Mouse (Mus musculus) limb, embryonic 12.5 days (tissue): ENCODE measurements around the gene Tfr2. TPM values are rescaled to one million over a fixed set of nuclear protein-coding genes. Genes with fewer than 3 reads are reported as not detected.

Source experiments
- ATAC-seq: fragments of 200-750 bp; cut with Nextera tagmentation; 2 replicates; pipeline ENCODE4 v1.8.0; 2017; ENCODE audit warnings: low read depth, moderate TSS enrichment; ENCODE audit not compliant: insufficient number of reproducible peaks, insufficient read depth, low FRiP score, low TSS enrichment
- H3K27ac ChIP-seq: fragments of 300-500 bp; sonication (generic); 2 replicates; pipeline ENCODE4 v1.5.1; 2016; ENCODE audit warnings: mild to moderate bottlenecking, moderate library complexity
- H3K27me3 ChIP-seq: fragments of 300-500 bp; sonication (generic); 2 replicates; pipeline ENCODE4 v1.6.1; 2016; ENCODE audit warnings: mild to moderate bottlenecking, moderate library complexity
- H3K36me3 ChIP-seq: fragments of 300-500 bp; sonication (generic); 2 replicates; pipeline ENCODE4 v1.6.1; 2016; ENCODE audit warnings: mild to moderate bottlenecking, moderate library complexity
- H3K4me1 ChIP-seq: fragments of 300-500 bp; sonication (generic); replicated peaks from 2 replicates; pipeline ENCODE4 v1.6.1; 2016
- H3K4me2 ChIP-seq: fragments of 300-500 bp; sonication (generic); 2 replicates; pipeline ENCODE4 v1.6.1; 2016; ENCODE audit warnings: mild to moderate bottlenecking, moderate library complexity
- H3K4me3 ChIP-seq: fragments of 300-500 bp; sonication (generic); replicated peaks from 2 replicates; pipeline ENCODE4 v1.5.1; 2016; ENCODE audit warnings: mild to moderate bottlenecking
- H3K9ac ChIP-seq: fragments of 300-500 bp; sonication (generic); replicated peaks from 2 replicates; pipeline ENCODE4 v1.6.1; 2016; ENCODE audit warnings: mild to moderate bottlenecking, moderate library complexity
- H3K9me3 ChIP-seq: fragments of 300-500 bp; sonication (generic); 2 replicates; pipeline ENCODE4 v1.6.1; 2016; ENCODE audit warnings: mild to moderate bottlenecking, moderate library complexity
- WGBS: fragments of 180-500 bp; shearing (Covaris S2); methylation state at CpG from one replicate; pipeline ENCODE4 v1.1.7; 2016; 5-methylcytosine and 5-hydroxymethylcytosine counted together
- polyA plus RNA-seq: library from polyadenylated mRNA; unstranded; fragments of >200 nt; fragmentation: Nextera tagmentation; extraction: Ambion mirVana; gene quantifications from 2 replicates; pipeline ENCODE4 v1.2.1, GENCODE M21; 2016

Tfr2 gene
- polyA plus RNA-seq, 1 experiment from 2014 or later = 0.68 TPM

DNA sequence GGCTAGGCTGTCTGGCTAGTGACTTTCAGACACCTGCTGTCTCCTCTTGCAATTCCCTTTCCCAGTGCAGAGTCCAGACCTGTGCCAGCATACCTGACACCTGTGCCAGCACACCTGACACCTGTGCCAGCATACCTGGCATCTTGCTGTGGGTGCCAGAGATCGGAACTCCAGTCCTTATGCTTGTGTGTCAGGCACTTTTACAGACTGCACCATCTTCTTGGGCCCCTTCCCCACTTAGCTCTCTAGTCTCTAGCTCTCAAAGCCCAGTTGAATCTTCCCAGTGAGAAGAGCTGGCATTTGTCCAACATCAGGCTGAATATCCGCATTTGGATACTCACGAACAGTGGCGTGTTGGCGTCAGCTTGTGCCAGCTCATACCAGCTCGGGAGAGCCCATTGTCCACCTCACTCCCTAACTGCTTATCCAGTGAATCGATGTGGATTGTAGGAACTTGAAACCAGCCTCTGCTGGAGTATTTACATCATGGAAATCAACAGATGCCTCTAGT lies 30.3 kb upstream of the Tfr2 start:
- Histone ChIP-seq H3K4me2 (no peak overlapping the region), H3K4me3 (no peak overlapping the region), H3K36me3 (no peaks in the 10 kb centered on the region), H3K27me3 (no peaks in the 10 kb centered on the region), H3K9me3 (no peaks in the 10 kb centered on the region), H3K27ac (no peak overlapping the region), H3K9ac (no peak overlapping the region), H3K4me1 (no peaks in the 10 kb centered on the region)
- 79% methylated on average over 7 of the region's 7 CpGs for WGBS
- ATAC-seq = no peak

DNA sequence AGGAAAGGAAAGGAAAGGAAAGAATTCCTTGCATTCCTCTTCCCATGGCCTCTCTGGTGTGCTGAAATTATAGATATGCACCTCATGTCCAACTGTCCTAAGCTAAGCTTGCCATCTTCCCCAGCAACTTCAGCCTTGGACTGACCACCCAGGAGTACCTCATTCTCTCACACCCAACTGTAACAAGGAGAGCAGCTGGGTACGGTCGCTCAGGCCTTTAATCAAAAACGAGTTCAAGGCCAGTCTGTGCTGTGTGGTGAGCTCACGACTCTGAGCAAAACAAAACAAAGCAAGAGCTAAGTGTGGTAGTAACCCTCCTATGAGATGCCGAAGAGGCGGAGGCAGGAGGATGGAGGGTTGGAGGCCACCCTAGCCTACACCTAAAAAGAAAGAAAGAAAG lies 28.6 kb upstream of the Tfr2 start:
- no peak for ATAC-seq
- no peak overlapping the region for H3K4me2 ChIP-seq
- WGBS = 73% methylated on average over 6 of the region's 6 CpGs
- H3K27me3 ChIP-seq = no peaks in the 10 kb centered on the region
- no peak overlapping the region for H3K4me3 ChIP-seq
- H3K9me3 ChIP-seq = no peaks in the 10 kb centered on the region
- H3K36me3 ChIP-seq = no peaks in the 10 kb centered on the region
- H3K9ac ChIP-seq = no peak overlapping the region
- H3K4me1 ChIP-seq = no peaks in the 10 kb centered on the region
- no peak overlapping the region for H3K27ac ChIP-seq

DNA sequence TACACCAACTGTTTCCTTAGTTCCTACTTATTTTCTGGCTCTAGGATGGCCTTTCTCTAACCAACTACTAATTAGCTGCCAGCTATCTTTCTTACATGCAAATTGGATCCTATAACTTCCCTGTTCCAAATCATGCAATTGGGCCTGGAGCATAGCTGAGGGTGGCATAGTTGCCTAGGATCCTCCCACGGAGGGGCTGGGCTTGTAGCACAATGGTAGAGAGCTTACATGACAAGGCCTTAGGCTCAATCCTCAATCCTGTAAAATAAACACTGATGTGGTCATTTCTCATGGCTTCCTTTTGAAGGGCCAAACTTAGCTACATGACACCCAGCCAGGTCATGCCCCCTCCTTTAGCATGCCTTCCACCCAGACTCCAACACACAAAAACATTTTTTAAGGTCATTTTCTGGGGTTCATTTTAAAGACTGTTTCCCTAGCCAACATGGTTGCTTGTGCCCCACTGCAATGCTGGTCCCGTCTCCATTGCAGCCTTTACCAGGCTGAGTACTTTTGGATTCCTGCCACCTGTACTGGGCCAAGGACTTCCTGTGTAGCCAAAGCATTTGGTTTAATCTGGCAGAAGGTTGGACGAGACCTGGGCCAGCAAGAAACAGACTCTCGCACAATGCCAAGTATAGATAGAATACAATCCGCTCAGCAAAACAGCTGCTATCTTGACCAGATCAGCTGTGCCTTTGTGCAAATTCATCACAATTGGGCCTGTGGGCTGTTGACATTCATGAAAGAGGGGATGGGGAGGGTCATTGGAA lies 27.7 kb upstream of the Tfr2 start:
- Histone ChIP-seq H3K4me2 (no peak overlapping the region), H3K27me3 (no peaks in the 10 kb centered on the region), H3K27ac (no peak overlapping the region), H3K9me3 (no peaks in the 10 kb centered on the region), H3K4me3 (no peak overlapping the region), H3K9ac (no peak overlapping the region), H3K36me3 (no peaks in the 10 kb centered on the region), H3K4me1 (no peaks in the 10 kb centered on the region)
- WGBS = 77% methylated on average over 5 of the region's 5 CpGs
- no peak for ATAC-seq

DNA sequence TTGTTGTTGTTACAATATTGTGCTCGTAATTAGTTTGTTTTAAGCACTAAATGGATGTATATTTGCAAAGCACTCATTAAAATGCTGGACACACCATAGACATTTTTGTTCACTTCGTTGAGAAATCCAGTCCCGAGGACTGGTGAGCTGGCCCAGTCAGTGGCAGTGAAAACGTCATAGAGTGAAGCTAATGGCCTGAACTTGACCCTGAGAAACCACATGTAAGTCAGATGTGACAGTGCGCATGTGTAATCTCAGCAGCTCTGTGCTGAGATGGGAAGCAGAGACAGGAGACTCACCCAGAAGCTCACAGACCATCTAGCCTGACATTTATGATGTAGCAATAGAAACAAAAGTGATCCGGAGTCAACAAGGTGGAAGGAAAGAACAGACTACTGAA lies 24.7 kb upstream of the Tfr2 start:
- Histone ChIP-seq H3K4me3 (no peak overlapping the region), H3K27ac (no peak overlapping the region), H3K9ac (no peak overlapping the region), H3K4me1 (no peaks in the 10 kb centered on the region), H3K27me3 (peaks cover 5% of the 10 kb centered on the region; the same call in 1 of the 2 replicates), H3K4me2 (no peak overlapping the region), H3K9me3 (no peaks in the 10 kb centered on the region), H3K36me3 (no peaks in the 10 kb centered on the region)
- WGBS = 61% methylated on average over 6 of the region's 6 CpGs
- ATAC-seq = no peak

DNA sequence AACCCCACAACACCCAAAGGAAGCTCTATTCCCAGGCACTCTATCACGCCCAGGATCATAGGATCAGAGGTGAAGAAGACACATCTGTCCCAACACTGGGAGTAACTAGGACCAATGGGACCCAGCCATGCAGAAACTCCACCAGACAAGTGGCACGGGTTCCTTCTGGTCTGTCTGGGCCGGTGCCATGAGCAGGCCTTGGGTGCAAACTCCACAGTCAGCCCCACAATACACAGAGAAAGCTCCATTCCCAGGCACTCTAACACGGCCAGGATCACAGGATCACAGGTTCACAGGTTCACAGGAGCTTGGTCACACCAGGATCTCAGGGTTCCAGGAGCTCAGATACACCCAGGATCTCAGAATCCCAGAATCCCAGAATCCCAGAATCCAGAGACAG lies 24.0 kb upstream of the Tfr2 start:
- Histone ChIP-seq H3K4me1 (no peaks in the 10 kb centered on the region), H3K27ac (no peak overlapping the region), H3K9me3 (no peaks in the 10 kb centered on the region), H3K27me3 (peaks cover 5% of the 10 kb centered on the region; the same call in 1 of the 2 replicates), H3K4me2 (no peak overlapping the region), H3K4me3 (no peak overlapping the region), H3K9ac (no peak overlapping the region), H3K36me3 (no peaks in the 10 kb centered on the region)
- no peak for ATAC-seq
- 78% methylated on average over 4 of the region's 4 CpGs for WGBS

DNA sequence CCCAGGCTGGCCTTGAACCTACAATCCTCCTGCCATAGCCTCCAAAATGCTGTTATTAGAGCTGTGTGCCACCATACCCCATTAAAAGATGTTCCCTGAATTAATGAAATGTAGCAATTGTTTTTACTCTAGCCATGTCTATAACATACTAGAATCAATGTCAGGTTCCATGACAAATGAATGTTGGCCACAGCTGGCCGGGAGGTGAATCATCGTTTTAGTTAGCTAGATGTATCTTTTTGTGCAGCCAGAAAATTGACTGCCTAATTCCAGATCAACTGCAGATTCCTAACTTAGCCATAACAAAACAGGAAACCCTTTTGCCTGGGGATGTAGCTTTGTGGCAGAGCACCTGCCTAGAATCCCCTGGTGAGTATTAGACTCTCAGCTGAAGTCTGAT lies 19.8 kb upstream of the Tfr2 start:
- no peak for ATAC-seq
- Histone ChIP-seq H3K4me3 (no peak overlapping the region), H3K36me3 (no peaks in the 10 kb centered on the region), H3K27me3 (peaks cover 19% of the 10 kb centered on the region), H3K27ac (no peak overlapping the region), H3K4me1 (0 out of 2 replicates have a peak, but pooled peaks cover 3% of the 10 kb centered on the region), H3K4me2 (no peak overlapping the region), H3K9ac (no peak overlapping the region), H3K9me3 (no peaks in the 10 kb centered on the region)
- WGBS = 92% methylated on average over 2 of the region's 2 CpGs

DNA sequence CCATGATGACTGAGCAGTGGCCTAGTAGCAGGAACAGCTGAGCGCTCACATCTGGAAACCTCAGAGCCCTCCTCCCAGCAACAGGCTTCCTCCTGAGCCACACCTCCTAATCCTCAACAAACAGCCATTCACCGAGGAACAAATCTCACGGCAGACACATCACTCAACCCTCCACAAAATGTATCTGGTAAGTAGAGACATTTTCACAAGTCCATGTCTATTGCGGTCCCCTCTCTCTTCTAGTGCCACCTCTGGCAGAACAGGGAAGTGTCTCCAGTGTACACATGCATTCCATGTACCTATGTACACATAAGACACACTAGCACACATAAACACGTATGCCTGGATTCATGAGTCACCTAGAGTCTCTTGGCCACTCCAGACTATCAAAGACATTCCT lies 18.5 kb upstream of the Tfr2 start:
- Histone ChIP-seq H3K27me3 (peaks cover 21% of the 10 kb centered on the region), H3K27ac (no peak overlapping the region), H3K9ac (no peak overlapping the region), H3K4me1 (0 out of 2 replicates have a peak, but pooled peaks cover 3% of the 10 kb centered on the region), H3K9me3 (no peaks in the 10 kb centered on the region), H3K36me3 (no peaks in the 10 kb centered on the region), H3K4me3 (no peak overlapping the region), H3K4me2 (no peak overlapping the region)
- WGBS = 71% methylated on average over 5 of the region's 5 CpGs
- ATAC-seq = no peak

DNA sequence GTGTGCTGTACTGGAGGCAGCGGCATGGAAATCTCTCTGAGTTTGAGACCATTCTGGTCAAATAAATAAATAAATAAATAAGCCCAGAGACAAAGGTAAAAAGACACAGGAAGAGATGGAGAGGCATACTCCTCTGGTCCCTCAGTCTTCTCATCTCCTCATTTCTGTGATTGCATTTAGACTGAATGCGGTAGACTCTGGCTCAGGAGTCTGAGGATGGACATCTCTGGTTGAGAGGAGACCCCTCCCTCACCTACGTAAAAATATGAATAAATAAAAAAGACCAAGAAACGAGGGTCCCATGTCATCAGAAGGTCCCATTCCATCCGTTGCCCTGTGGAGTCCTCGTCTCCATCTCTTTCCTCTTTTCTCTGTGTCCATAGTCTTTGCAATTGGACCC lies 16.6 kb upstream of the Tfr2 start:
- WGBS = 33% methylated on average over 6 of the region's 6 CpGs
- H3K9me3 ChIP-seq = no peaks in the 10 kb centered on the region
- H3K4me3 ChIP-seq = peak overlapping the region; percentile 21
- H3K27me3 ChIP-seq = peaks cover 21% of the 10 kb centered on the region
- H3K9ac ChIP-seq = no peak overlapping the region
- H3K4me2 ChIP-seq = peak overlapping the region; percentile 48
- H3K4me1 ChIP-seq = 0 out of 2 replicates have a peak, but pooled peaks cover 3% of the 10 kb centered on the region
- ATAC-seq = no peak
- H3K27ac ChIP-seq = no peak overlapping the region
- no peaks in the 10 kb centered on the region for H3K36me3 ChIP-seq

DNA sequence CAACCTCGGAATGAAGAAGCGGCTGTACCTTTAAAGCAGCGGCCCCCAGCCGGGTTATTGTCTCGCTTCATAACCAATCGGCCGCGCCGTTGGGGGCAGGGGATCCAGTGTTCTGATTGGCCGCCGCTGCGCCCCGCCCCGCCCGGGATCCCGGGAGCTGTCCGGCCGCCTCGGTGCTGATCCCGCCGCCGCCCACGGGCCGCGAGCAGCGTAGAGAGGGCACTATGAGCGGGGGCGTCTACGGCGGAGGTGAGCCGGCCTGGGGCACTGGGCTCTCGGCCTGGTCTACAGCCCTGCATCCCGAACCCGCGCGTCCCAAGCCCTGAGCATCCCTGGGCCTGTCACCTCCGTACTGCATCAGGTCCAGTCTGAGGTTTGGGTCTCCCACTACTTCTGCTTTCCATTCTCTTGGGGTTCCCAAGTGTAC lies 16.2 kb upstream of the Tfr2 start, which contains the start of gene Actl6b:
Actl6b (plus strand) TSS at position 107 of the 427 bp plus-strand sequence.
- WGBS = 1% methylated on average over 37 of the region's 37 CpGs
- H3K4me2 ChIP-seq = peak within 1 kb of the TSS; percentile 48
- ATAC-seq = peak; percentile 63; the same call in 1 of the 2 replicates
- peak within 1 kb of the TSS; percentile 21 for H3K4me3 ChIP-seq
- no peak within 1 kb of the TSS for H3K9ac ChIP-seq
- no peak within 1 kb of the TSS for H3K27ac ChIP-seq
- H3K36me3 ChIP-seq = no peaks in the 10 kb centered on the region
- no peaks in the 10 kb centered on the region for H3K9me3 ChIP-seq
- H3K4me1 ChIP-seq = 0 out of 2 replicates have a peak, but pooled peaks cover 3% of the 10 kb centered on the region
- peaks cover 21% of the 10 kb centered on the region for H3K27me3 ChIP-seq

DNA sequence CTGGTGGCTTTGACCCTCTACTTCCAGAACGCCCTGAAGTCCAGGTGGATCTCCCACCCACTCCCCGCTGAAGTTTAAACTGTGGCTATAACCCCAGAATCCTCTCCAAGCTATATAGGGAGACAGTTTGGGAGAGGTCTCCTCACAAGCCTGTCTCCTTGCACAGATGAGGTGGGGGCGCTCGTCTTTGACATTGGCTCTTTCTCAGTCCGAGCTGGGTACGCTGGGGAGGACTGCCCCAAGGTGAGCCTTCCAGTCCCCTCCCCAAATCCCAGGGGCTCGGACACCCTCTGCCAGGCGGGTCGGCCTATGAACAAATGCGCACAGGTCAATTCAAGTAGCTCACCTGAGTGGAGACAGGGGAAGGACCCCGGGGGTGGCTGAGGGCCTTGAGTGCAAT lies 15.7 kb upstream of the Tfr2 start:
- ATAC-seq = no peak
- Histone ChIP-seq H3K9me3 (no peaks in the 10 kb centered on the region), H3K27me3 (peaks cover 21% of the 10 kb centered on the region), H3K4me2 (no peak overlapping the region), H3K27ac (no peak overlapping the region), H3K4me1 (0 out of 2 replicates have a peak, but pooled peaks cover 3% of the 10 kb centered on the region), H3K36me3 (no peaks in the 10 kb centered on the region), H3K9ac (no peak overlapping the region), H3K4me3 (no peak overlapping the region)
- WGBS = 41% methylated on average over 11 of the region's 11 CpGs

DNA sequence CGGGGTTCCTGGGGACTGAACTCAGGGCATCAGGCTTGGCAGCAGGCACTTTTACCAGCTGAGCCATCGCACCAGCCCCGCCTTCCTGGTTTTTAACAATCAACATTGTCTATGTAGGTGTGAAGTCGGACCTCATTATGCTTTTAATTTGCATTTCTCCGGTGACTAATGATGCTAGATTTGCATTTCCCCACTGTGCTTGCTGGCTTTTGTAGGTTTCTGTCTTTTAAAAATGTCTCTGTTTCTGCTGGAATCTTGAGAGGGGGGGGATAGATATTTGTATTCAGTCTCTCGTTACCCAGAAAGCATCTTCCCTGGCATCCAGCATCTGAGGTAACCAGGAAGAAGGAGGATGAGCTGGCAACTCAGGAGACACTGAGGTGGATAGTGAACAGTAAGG lies 8.1 kb upstream of the Tfr2 start:
- Histone ChIP-seq H3K9me3 (no peaks in the 10 kb centered on the region), H3K9ac (no peak overlapping the region), H3K27ac (no peak overlapping the region), H3K4me1 (no peaks in the 10 kb centered on the region), H3K4me3 (no peak overlapping the region), H3K36me3 (no peaks in the 10 kb centered on the region), H3K4me2 (no peak overlapping the region), H3K27me3 (0 out of 2 replicates have a peak, but pooled peaks cover 6% of the 10 kb centered on the region)
- ATAC-seq = no peak
- WGBS = 69% methylated on average over 6 of the region's 6 CpGs
